Comparison of ENCODE assay signal across 11 mouse cellular contexts in the genomic region with DNA sequence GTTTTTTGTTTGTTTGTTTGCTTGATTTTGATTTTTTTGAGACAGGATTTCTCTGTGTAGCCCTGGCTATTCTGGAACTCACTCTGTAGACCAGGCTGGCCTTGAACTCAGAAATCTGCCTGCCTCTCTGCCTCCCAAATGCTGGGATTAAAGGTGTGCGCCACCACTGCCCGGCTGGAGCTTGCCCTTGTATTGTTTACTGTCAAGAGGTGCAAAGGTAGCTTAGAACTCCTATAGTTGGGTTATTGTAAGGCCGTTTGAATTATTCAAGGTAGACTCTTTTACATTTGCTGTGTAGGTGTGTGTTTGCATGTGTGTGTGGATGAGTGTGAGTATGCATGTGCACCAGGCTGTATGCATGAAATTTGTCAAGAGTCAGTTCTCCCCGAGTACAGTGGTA. TPM values are rescaled to one million over a fixed set of nuclear protein-coding genes. Genes with fewer than 3 reads are reported as not detected.
DNase-seq lines count a peak whose midpoint lies in the region; ATAC-seq and TF ChIP-seq lines count a peak whose summit lies in the region.
"Not testable (repeated sequence)": the region's sequence is repeated elsewhere in the genome, so short reads cannot be mapped to it uniquely, and the experiment has no call there.
"Had no signal": no experiment of that assay in that cellular context is flagged by ENCODE, and none has a peak within 500 bp of the region (broad histone marks: within the 10 kb centered on the region; RNA-seq: fewer than 3 reads in every experiment).

No protein-coding gene starts in this region.

- 0 out of 2 replicates have a peak overlapping the region, but pooled peaks have one; percentile 71 for H3K9ac ChIP-seq in embryonic facial prominence, embryonic 15.5 days
- peak overlapping the region; percentile 85; the same call in 1 of the 2 replicates for H3K9ac ChIP-seq in heart, embryonic 12.5 days
- peak overlapping the region; percentile 19; the same call in 1 of the 2 replicates for H3K9ac ChIP-seq in hindbrain, embryonic 15.5 days
- not testable (repeated sequence) for H3K9ac ChIP-seq in liver, embryonic 14.5 days (replicated peaks); midbrain, embryonic 12.5 days (replicated peaks)
- H3K9ac ChIP-seq in neural tube, embryonic 15.5 days (replicated peaks) = 0 out of 2 replicates have a peak overlapping the region, but pooled peaks have one; percentile 20

- not testable (repeated sequence) for TF ChIP-seq CTCF in E14TG2a.4 (conservative IDR thresholded peaks at IDR 0.05; ENCODE audit: low read length); layer of hippocampus, adult 2 months (conservative IDR thresholded peaks at IDR 0.05); liver, embryonic 14.5 days (IDR thresholded peaks at IDR 0.05; ENCODE audit: low read depth)

- not testable (repeated sequence) for H3K27me3 ChIP-seq in E14TG2a.4 (ENCODE audit: insufficient read depth, low read length); embryonic facial prominence, embryonic 15.5 days; heart, embryonic 12.5 days (replicated peaks); hindbrain, embryonic 15.5 days; liver, embryonic 14.5 days (ENCODE audit: control insufficient read depth, insufficient read depth, low read length); midbrain, embryonic 12.5 days; neural tube, embryonic 15.5 days (replicated peaks)

- H3K27ac ChIP-seq in embryonic facial prominence, embryonic 15.5 days (replicated peaks); heart, embryonic 12.5 days (ENCODE audit: poor library complexity, severe bottlenecking); hindbrain, embryonic 15.5 days (replicated peaks); layer of hippocampus, adult 2 months; liver, embryonic 14.5 days; midbrain, embryonic 12.5 days (replicated peaks); neural tube, embryonic 15.5 days (replicated peaks): not testable (repeated sequence)

- DNase-seq in layer of hippocampus, adult 2 months (ENCODE audit: low spot score in 2 of 2); liver, embryonic 14.5 days (ENCODE audit: low read depth in 3 of 3, low spot score in 3 of 3): not testable (repeated sequence)

- peaks cover 19% of the 10 kb centered on the region for H3K36me3 ChIP-seq in E14TG2a.4 (ENCODE audit: insufficient read depth, low read length)
- H3K36me3 ChIP-seq in embryonic facial prominence, embryonic 15.5 days; heart, embryonic 12.5 days; hindbrain, embryonic 15.5 days; liver, embryonic 14.5 days (replicated peaks; ENCODE audit: control insufficient read depth, insufficient read depth, low read depth); midbrain, embryonic 12.5 days: not testable (repeated sequence)
- peaks cover 19% of the 10 kb centered on the region; the same call in 1 of the 2 replicates for H3K36me3 ChIP-seq in neural tube, embryonic 15.5 days

- H3K4me2 ChIP-seq in embryonic facial prominence, embryonic 15.5 days (replicated peaks) = peak overlapping the region; percentile 90
- peak overlapping the region; percentile 97 for H3K4me2 ChIP-seq in heart, embryonic 12.5 days
- peak overlapping the region; percentile 93 for H3K4me2 ChIP-seq in hindbrain, embryonic 15.5 days
- H3K4me2 ChIP-seq in liver, embryonic 14.5 days (ENCODE audit: low read depth) = peak overlapping the region; percentile 93
- H3K4me2 ChIP-seq in midbrain, embryonic 12.5 days (replicated peaks) = peak overlapping the region; percentile 99
- H3K4me2 ChIP-seq in neural tube, embryonic 15.5 days = peak overlapping the region; percentile 91

- peak overlapping the region; percentile 94 for H3K4me3 ChIP-seq in E14TG2a.4 (replicated peaks; ENCODE audit: low read length)
- H3K4me3 ChIP-seq in embryonic facial prominence, embryonic 15.5 days (replicated peaks) = peak overlapping the region; percentile 84
- not testable (repeated sequence) for H3K4me3 ChIP-seq in heart, embryonic 12.5 days
- H3K4me3 ChIP-seq in hindbrain, embryonic 15.5 days = peak overlapping the region; percentile 89; the same call in 1 of the 2 replicates
- peak overlapping the region; percentile 94; the same call in 1 of the 2 replicates for H3K4me3 ChIP-seq in layer of hippocampus, adult 2 months
- peak overlapping the region; percentile 1 to 73; a peak in 2 of 4 replicates for H3K4me3 ChIP-seq in liver, embryonic 14.5 days (ENCODE audit: insufficient read depth in 1 of 2, low read depth in 2 of 2, low read length in 2 of 2)
- H3K4me3 ChIP-seq in midbrain, embryonic 12.5 days = peak overlapping the region; percentile 85; the same call in 1 of the 2 replicates
- H3K4me3 ChIP-seq in neural tube, embryonic 15.5 days (replicated peaks) = peak overlapping the region; percentile 93

- 83% methylated on average over 4 of the region's 4 CpGs for WGBS in embryonic facial prominence, embryonic 15.5 days
- WGBS in heart, embryonic 12.5 days = 77% methylated on average over 4 of the region's 4 CpGs
- 86% methylated on average over 4 of the region's 4 CpGs for WGBS in hindbrain, embryonic 15.5 days
- 69% methylated on average over 4 of the region's 4 CpGs for WGBS in liver, embryonic 14.5 days (ENCODE audit: insufficient replicate concordance)
- 79% methylated on average over 4 of the region's 4 CpGs for WGBS in midbrain, embryonic 12.5 days
- WGBS in neural tube, embryonic 15.5 days = 85% methylated on average over 4 of the region's 4 CpGs

- not testable (repeated sequence) for H3K9me3 ChIP-seq in E14TG2a.4 (ENCODE audit: low read length); embryonic facial prominence, embryonic 15.5 days (replicated peaks); heart, embryonic 12.5 days (replicated peaks); hindbrain, embryonic 15.5 days; liver, embryonic 14.5 days (ENCODE audit: control insufficient read depth, low read length); midbrain, embryonic 12.5 days; neural tube, embryonic 15.5 days (replicated peaks)

- H3K4me1 ChIP-seq in E14TG2a.4 (replicated peaks; ENCODE audit: low read depth, low read length) = peaks cover 63% of the 10 kb centered on the region
- peaks cover 35% of the 10 kb centered on the region for H3K4me1 ChIP-seq in embryonic facial prominence, embryonic 15.5 days
- peaks cover 40% of the 10 kb centered on the region for H3K4me1 ChIP-seq in heart, embryonic 12.5 days (replicated peaks)
- peaks cover 31% of the 10 kb centered on the region for H3K4me1 ChIP-seq in hindbrain, embryonic 15.5 days (replicated peaks)
- peaks cover 12 to 20% of the 10 kb centered on the region in 2 experiments for H3K4me1 ChIP-seq in liver, embryonic 14.5 days (replicated peaks; ENCODE audit: control insufficient read depth in 2 of 2, insufficient read depth in 2 of 2, low read length in 1 of 2)
- H3K4me1 ChIP-seq in midbrain, embryonic 12.5 days = peaks cover 27% of the 10 kb centered on the region
- peaks cover 39% of the 10 kb centered on the region for H3K4me1 ChIP-seq in neural tube, embryonic 15.5 days

- not testable (repeated sequence) for TF ChIP-seq EP300 in liver, embryonic 14.5 days (IDR thresholded peaks at IDR 0.05; ENCODE audit: low read depth)

- not testable (repeated sequence) for ATAC-seq in embryonic facial prominence, embryonic 15.5 days (ENCODE audit: insufficient number of reproducible peaks, low FRiP score, low TSS enrichment, low read depth); heart, embryonic 12.5 days (ENCODE audit: insufficient number of reproducible peaks, low FRiP score); hindbrain, embryonic 15.5 days (ENCODE audit: low FRiP score, low read depth); liver, embryonic 14.5 days (ENCODE audit: insufficient read depth); midbrain, embryonic 12.5 days (ENCODE audit: low FRiP score, low read depth); neural tube, embryonic 15.5 days (ENCODE audit: low FRiP score)

RNA-seq across cellular contexts. Expression of a gene that starts 1.2 kb away (rescaled TPM):
- 8.9 and 9.8 TPM in 2 replicates for polyA plus RNA-seq in embryonic facial prominence, embryonic 15.5 days (2015; fragmentation: Nextera tagmentation; extraction: Ambion mirVana)
- polyA plus RNA-seq in heart, embryonic 12.5 days (2016; fragmentation: Nextera tagmentation; extraction: Ambion mirVana) = 5.8 and 6.4 TPM in 2 replicates
- polyA plus RNA-seq in hindbrain, embryonic 15.5 days (2015; fragmentation: Nextera tagmentation; extraction: Ambion mirVana) = 16.3 and 18.2 TPM in 2 replicates
- total RNA-seq in layer of hippocampus, adult 2 months (2021) = 10 to 100 TPM; 10.4 to 10.9 TPM
- polyA plus RNA-seq in liver, embryonic 14.5 days (2012; rRNA removed) = 2.1 and 2.2 TPM in 2 replicates
- polyA plus RNA-seq in liver, embryonic 14.5 days (2014; fragmentation: Nextera tagmentation; extraction: Ambion mirVana) = 2.0 and 2.2 TPM in 2 replicates
- polyA plus RNA-seq in midbrain, embryonic 12.5 days (2016; fragmentation: Nextera tagmentation; extraction: Ambion mirVana) = 10.3 and 13.1 TPM in 2 replicates
- polyA plus RNA-seq in neural tube, embryonic 15.5 days (2015; fragmentation: Nextera tagmentation; extraction: Ambion mirVana) = 16.2 and 17.8 TPM in 2 replicates

RNA-seq across cellular contexts. Expression of a gene that starts 14.4 kb away (rescaled TPM):
- 0.22 and 0.36 TPM in 2 replicates for polyA plus RNA-seq in embryonic facial prominence, embryonic 15.5 days (2015; fragmentation: Nextera tagmentation; extraction: Ambion mirVana)
- 0.17 TPM in 1 of 2 replicates, not detected in the other for polyA plus RNA-seq in heart, embryonic 12.5 days (2016; fragmentation: Nextera tagmentation; extraction: Ambion mirVana)
- 0.17 and 0.24 TPM in 2 replicates for polyA plus RNA-seq in hindbrain, embryonic 15.5 days (2015; fragmentation: Nextera tagmentation; extraction: Ambion mirVana)
- not detected for total RNA-seq in layer of hippocampus, adult 2 months (2021)
- polyA plus RNA-seq in liver, embryonic 14.5 days (2012; rRNA removed) = 0.02 TPM in 2 replicates
- 0.05 TPM in 1 of 2 replicates, not detected in the other for polyA plus RNA-seq in liver, embryonic 14.5 days (2014; fragmentation: Nextera tagmentation; extraction: Ambion mirVana)
- 0.20 and 0.30 TPM in 2 replicates for polyA plus RNA-seq in midbrain, embryonic 12.5 days (2016; fragmentation: Nextera tagmentation; extraction: Ambion mirVana)
- 0.44 and 7.2 TPM in 2 replicates for polyA plus RNA-seq in neural tube, embryonic 15.5 days (2015; fragmentation: Nextera tagmentation; extraction: Ambion mirVana)
- total RNA-seq: layer of hippocampus, postnatal 36 days; megakaryocyte-erythroid progenitor cell, adult 5-6 weeks had no signal

RNA-seq across cellular contexts. Expression of a gene that starts 15.0 kb away (rescaled TPM):
- polyA plus RNA-seq in embryonic facial prominence, embryonic 15.5 days (2015; fragmentation: Nextera tagmentation; extraction: Ambion mirVana) = 87.5 and 88.1 TPM in 2 replicates
- 56.2 and 58.2 TPM in 2 replicates for polyA plus RNA-seq in heart, embryonic 12.5 days (2016; fragmentation: Nextera tagmentation; extraction: Ambion mirVana)
- polyA plus RNA-seq in hindbrain, embryonic 15.5 days (2015; fragmentation: Nextera tagmentation; extraction: Ambion mirVana) = 88.4 and 101 TPM in 2 replicates
- 10 to 100 TPM; 64.3 to 65.5 TPM for total RNA-seq in layer of hippocampus, adult 2 months (2021)
- 27.8 and 31.9 TPM in 2 replicates for polyA plus RNA-seq in liver, embryonic 14.5 days (2012; rRNA removed)
- 50.7 and 50.9 TPM in 2 replicates for polyA plus RNA-seq in liver, embryonic 14.5 days (2014; fragmentation: Nextera tagmentation; extraction: Ambion mirVana)
- 81.6 and 83.8 TPM in 2 replicates for polyA plus RNA-seq in midbrain, embryonic 12.5 days (2016; fragmentation: Nextera tagmentation; extraction: Ambion mirVana)
- polyA plus RNA-seq in neural tube, embryonic 15.5 days (2015; fragmentation: Nextera tagmentation; extraction: Ambion mirVana) = 95.5 and 96.2 TPM in 2 replicates

RNA-seq across cellular contexts. Expression of a gene that starts 36.3 kb away (rescaled TPM):
- polyA plus RNA-seq in embryonic facial prominence, embryonic 15.5 days (2015; fragmentation: Nextera tagmentation; extraction: Ambion mirVana) = not detected in 2 replicates
- 0.19 and 0.35 TPM in 2 replicates for polyA plus RNA-seq in heart, embryonic 12.5 days (2016; fragmentation: Nextera tagmentation; extraction: Ambion mirVana)
- polyA plus RNA-seq in hindbrain, embryonic 15.5 days (2015; fragmentation: Nextera tagmentation; extraction: Ambion mirVana) = not detected in 2 replicates
- total RNA-seq in layer of hippocampus, adult 2 months (2021) = not detected
- 0.07 and 0.10 TPM in 2 replicates for polyA plus RNA-seq in liver, embryonic 14.5 days (2012; rRNA removed)
- polyA plus RNA-seq in liver, embryonic 14.5 days (2014; fragmentation: Nextera tagmentation; extraction: Ambion mirVana) = 0.06 and 0.13 TPM in 2 replicates
- polyA plus RNA-seq in midbrain, embryonic 12.5 days (2016; fragmentation: Nextera tagmentation; extraction: Ambion mirVana) = not detected in 2 replicates
- polyA plus RNA-seq in neural tube, embryonic 15.5 days (2015; fragmentation: Nextera tagmentation; extraction: Ambion mirVana) = 0.09 and 0.10 TPM in 2 replicates
- total RNA-seq: adrenal gland, postnatal 14 days; layer of hippocampus, postnatal 36 days; megakaryocyte-erythroid progenitor cell, adult 5-6 weeks had no signal

RNA-seq across cellular contexts. Expression of a gene that starts 37.6 kb away (rescaled TPM):
- polyA plus RNA-seq in embryonic facial prominence, embryonic 15.5 days (2015; fragmentation: Nextera tagmentation; extraction: Ambion mirVana) = 523 and 542 TPM in 2 replicates
- polyA plus RNA-seq in heart, embryonic 12.5 days (2016; fragmentation: Nextera tagmentation; extraction: Ambion mirVana) = 413 and 440 TPM in 2 replicates
- 1,345 and 1,399 TPM in 2 replicates for polyA plus RNA-seq in hindbrain, embryonic 15.5 days (2015; fragmentation: Nextera tagmentation; extraction: Ambion mirVana)
- 100 to 1,000 TPM; 140 to 142 TPM for total RNA-seq in layer of hippocampus, adult 2 months (2021)
- polyA plus RNA-seq in liver, embryonic 14.5 days (2012; rRNA removed) = 138 and 151 TPM in 2 replicates
- 233 and 256 TPM in 2 replicates for polyA plus RNA-seq in liver, embryonic 14.5 days (2014; fragmentation: Nextera tagmentation; extraction: Ambion mirVana)
- 1,008 and 1,026 TPM in 2 replicates for polyA plus RNA-seq in midbrain, embryonic 12.5 days (2016; fragmentation: Nextera tagmentation; extraction: Ambion mirVana)
- polyA plus RNA-seq in neural tube, embryonic 15.5 days (2015; fragmentation: Nextera tagmentation; extraction: Ambion mirVana) = 1,012 and 1,180 TPM in 2 replicates
